Mouse (Mus musculus) ovary, postnatal 36 days (tissue): ENCODE results near the gene Ryr1.
"Not testable (repeated sequence)": the region's sequence is repeated elsewhere in the genome, so short reads cannot be mapped to it uniquely, and the experiment has no call there.

Experiments
- DNase-seq: peaks from one replicate; pipeline ENCODE4 v3.0.0; 2022; ENCODE audit warnings: low spot score, mixed read lengths

Ryr1 gene

DNA sequence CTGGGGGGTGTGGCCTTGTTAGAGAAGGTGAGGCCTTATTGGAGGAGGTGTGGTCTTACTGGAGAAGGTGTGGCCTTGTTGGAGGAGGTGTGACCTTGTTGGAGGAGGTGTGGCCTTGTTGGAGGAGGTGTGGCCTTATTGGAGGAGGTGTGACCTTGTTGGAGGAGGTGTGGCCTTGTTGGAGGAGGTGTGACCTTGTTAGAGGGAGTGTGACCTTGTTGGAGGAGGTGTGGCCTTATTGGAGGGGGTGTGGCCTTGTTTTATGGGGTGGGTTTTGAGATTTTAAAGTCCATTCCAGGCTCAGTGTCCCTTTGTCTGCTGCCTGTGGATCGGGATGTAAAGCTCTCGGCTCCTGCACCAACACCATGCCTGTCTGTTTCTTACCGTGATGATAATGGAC, 40.6 kb downstream of the Ryr1 start:
- no peak for DNase-seq

DNA sequence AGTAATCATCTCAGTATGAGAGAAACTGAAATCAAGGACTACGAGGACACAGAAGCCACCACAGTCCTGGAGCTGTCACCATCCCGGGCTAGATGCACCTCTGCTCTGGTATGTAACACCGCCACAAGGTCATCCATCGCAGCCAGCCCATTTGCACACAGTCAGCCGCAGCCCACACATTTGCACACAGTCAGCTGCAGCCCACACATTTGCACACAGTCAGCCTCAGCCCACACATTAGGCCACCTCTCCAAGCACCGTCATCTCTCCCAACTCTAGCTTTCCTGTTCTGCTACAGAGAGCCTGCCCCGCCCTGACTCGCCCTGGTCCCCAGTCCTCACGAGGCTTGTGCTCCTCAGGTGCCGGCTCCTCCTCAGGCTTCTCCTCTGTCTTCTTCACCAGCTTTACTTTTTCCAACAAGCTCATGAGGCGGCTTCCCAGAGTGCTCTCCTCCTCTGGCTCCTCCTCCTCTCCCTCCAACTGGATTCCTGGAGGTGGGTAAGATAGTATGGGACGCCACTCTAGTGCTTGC, 45.5 kb downstream of the Ryr1 start:
- no peak for DNase-seq

DNA sequence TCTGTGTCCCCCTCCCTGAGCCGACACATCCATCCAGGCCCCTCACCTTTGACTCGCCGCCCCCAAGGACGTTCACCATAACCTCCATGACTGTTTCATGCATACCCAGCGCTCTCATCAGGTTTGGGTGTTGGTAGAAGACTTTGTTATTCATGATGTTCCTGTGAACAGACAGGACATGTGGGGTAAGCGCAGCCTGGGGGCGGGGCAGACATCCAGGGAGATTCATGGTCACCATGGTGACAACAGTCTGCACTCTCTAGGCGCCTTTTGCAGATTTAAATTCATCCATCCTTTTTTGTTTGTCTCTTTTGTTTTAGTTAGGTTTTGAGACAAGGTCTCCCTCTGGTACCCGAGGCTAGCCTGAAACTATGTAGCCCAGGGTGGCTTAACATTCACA, 48.0 kb downstream of the Ryr1 start:
- no peak for DNase-seq

DNA sequence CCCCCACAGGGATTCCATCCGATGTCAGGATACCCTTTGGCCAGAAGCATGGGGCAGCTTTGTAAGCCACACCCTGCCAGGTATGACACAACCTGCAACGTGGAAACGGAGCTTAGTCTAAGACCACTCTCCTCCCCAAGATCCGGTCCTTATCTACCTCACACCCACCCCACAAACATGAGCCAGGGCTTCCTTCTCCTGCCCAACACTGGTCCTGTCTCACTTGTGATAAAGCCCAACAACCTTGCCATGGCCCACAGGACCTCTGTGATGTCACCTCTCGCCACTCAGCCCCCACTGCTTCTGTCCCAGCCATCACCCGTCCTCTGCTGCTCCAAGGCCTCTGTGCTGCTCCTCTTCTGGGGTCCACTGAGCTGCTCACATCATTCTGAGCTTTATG, 49.8 kb downstream of the Ryr1 start:
- no peak for DNase-seq

DNA sequence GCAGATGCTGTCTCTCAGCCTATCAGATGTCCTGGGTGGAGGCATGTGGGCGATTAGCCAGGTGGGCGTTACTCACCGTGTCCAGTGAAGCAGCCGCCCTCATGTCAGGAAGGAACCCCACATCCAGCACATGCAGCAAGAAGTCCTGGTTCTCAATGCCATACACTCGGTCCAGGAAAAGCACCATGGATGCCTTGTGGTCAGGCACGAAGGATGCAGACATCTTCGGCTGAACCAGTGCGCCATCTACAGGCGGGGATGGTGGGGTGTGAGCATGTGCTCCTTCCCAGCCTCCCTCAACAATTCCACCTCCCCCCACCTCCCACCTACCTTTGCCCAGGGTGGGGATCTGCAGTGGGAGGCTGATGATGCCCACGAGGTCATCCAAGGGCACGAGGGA, 52.3 kb downstream of the Ryr1 start:
- no peak for DNase-seq

DNA sequence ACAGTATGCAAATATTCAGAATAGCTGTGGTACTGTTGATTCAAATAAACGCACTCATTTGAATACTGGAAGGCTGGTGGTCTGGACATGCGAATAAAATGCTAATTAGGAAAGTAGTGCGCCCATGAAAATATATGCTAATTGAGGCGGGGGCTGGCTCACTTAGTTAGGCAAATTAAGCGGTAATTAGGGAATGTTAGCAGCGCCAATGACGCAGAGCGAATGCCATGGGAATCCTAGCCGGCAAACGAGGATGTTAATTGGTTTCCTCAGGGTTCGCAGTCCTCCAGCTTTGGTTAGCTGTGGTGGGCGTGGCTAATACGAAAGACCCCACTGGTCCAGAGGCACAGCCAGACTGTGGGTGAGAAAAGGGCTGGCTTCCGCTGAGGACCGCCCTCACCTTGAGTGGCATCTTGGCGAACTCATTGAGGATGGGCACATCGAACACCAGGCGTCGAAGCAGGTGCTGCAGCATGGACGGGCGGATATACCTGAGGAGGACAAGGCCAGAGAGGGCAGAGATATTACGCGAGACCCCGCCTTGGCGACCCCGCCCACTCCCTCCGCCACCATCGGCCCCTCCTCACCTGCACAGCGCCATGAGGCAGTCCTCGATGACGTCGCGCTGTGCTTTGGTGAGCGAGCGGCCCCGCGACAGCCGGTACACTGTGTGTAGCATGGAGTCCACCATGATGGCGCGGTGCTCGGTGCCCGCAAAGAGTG, 53.6 kb downstream of the Ryr1 start:
- no peak for DNase-seq

DNA sequence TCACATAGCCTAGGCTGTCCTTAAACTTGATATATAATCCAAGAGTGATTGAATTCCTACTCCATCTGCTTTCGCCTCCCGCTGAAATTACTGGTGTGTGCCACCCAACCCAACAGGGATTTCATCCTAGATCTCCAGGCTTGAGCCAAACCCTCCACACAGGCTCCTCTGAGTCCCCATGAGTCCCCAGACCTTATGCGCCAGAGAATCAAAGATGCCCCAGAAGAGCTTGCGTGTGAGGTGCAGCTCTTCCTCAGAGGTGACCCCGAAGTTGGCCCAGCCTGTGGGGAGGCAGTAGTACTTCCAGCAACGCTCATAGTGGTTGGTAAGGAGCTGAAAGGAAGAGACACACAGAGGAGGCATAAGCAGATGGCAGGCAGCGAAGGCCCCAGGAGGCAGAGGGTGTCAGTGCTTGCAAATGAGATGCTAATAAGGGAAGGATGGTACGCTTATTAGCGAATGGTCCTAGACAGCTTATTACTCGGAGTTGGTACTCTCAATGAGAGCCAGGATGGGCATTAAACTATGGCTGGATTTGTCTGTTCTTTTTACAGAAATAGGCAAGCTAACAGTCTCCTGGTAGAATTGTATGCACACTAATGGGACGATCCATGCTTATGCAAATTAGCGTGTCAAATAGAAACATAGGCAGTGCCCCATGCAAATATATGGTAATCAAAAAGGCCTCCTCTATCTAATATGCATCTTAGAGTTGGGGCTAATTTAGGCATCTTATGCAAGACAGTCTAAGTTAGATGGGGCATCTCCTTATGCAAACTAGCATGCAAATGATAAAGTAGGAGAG, 54.4 kb downstream of the Ryr1 start:
- no peak for DNase-seq

DNA sequence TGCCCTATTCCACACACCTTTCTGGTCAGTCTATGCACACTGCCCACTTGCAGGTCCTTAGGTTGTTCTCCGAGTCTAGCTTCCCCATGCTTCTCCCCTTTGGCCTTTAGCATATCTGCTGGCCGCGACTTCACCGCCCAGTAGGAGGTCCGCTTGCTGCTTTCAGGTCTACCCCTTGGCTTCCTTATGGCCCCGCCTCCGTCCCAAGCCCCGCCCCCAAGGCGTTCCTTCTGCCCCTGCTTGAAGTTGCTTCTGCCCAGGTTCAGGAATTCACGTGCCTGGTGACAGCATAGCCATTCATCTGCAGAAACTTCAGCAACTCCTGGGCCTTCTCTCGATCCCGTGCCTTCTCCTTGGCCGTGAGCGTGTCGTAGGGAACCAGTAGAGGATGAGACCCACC, 57.2 kb downstream of the Ryr1 start:
- DNase-seq: peak; percentile 22

DNA sequence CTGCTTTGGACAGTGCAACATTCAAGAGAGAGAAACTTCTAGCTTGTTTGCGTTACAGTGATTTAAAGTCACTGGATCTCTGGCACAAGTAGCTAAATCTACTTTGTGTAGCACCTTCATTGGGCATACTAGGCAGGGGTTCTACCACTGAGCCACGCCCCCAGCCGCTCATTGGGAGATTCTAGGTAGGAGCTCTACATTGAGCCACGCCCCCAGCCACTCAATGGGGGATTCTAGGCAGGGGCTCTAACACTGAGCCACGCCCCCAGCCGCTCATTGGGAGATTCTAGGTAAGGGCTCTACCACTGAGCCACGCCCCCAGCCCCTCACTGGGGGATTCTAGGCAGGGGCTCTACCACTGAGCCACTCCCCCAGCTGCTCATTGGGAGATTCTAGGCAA, 61.5 kb downstream of the Ryr1 start:
- DNase-seq: not testable (repeated sequence)

DNA sequence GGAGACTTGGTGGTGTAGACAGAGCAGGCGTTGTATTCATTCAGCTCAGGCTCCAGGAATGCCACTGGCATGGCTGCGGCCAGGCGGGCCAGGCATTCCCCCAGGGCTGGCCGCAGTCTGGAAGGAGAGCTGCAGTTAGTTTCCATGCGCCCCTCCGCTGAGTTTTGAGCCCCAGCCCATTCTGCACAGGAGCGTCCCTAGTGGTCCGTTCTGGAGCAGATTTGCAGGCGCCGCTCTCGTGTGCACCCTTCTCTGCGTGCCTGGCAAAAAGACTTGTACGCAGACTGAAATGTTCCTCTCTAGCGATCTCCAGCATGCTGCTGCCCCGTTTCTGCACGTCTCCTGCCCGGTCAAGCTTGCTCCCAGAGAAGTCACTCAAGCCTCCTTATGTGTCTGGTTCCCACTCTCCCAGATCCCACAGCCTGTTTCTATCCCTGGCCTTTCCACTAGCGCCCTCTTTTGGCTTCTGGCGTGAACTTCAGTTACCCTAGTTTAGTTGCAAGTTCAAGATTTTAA, 63.4 kb downstream of the Ryr1 start:
- no peak for DNase-seq

DNA sequence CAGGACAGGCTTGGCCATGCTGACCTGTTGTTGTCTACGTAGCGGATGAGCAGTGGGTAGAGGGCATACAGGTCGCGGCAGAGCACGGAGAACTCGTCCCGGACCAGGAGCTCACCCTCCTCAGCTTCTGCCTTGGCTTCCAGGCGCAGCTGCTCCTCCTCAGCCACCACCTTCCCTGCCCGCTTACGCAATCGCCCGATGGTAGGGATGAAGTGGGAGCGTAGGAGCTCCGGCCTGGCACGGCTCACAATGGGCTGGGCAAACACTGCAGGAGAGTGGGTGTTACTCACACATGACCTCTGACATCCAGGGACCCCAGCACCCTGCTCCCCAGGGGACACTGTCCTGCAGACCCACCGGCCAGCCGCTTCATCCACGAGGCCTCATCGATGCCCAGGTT, 65.5 kb downstream of the Ryr1 start:
- DNase-seq: no peak

DNA sequence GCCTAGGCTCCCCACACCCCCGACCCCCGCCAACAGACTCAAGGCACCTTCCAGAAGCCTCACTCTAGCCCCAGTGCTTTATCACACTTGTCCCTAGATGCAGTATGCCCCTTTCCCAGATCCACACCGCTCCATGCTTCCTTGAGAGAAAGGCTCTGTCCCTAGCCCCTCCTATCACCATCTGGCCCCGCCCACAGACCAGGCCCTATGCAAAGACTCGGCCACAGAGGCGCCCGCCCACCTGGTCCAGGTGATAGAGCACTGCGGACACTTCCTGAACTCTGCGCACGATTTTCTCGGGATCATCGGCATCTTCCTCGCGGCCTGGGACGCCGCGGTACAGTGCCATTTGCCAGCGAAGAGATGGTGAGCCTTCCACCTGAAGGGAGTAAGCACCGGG, 72.2 kb downstream of the Ryr1 start:
- no peak for DNase-seq

DNA sequence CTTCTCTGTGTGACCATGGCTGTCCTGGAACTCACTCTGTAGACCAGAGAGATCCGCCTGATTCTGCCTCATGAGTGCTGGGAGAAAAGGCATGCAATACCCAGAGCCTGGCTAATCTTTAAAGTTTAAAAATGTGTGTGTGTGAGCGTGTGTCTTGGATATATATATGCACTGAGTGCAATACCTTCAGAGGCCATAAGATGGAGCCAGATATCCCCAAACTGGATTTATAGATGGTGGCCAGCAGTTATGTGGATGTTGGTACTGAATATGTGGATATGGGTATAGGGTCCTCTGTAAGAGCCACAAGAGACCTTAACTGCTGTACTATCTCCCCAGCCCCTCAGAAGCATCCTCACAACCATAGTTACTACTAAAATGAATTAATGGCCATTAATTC, 74.2 kb downstream of the Ryr1 start:
- DNase-seq: no peak

DNA sequence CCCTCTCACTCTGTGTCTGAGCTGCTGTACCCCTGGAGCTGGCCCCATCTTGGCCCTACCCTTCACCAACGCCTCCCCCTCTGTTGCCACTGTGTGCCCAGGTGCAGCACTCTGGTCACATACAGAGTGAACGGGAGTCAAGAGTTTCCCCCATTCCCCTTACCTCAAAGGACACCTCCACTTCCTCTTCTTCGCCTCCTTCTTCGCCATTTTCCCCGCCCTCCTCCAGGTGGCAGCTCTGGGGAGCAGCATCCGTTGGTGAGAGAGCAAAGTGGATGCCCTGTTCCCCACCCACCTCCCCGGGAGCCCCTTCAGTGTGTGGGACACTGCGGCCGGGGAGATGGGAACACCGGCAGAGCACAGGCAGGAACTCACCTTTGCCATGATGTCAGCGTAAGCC, 76.4 kb downstream of the Ryr1 start:
- DNase-seq: no peak

DNA sequence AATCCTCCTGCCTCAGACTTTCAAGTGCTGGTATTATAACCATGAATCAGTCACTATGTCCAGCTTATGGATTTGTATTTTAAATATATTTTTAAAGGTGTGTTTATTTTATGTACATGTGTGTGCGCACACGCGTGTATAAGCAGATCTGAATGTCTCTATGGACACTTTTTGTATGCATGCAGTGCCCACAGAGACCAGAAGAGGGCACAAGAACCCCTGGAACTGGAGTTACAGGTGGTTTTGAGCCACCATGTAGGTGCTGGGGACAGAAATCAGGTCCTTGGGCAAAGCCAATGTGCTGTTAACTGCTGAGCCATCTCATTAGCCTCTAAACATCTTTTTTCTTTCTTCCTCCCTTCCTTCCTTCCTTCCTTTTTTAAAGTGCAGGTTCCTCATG, 76.9 kb downstream of the Ryr1 start:
- no peak for DNase-seq

DNA sequence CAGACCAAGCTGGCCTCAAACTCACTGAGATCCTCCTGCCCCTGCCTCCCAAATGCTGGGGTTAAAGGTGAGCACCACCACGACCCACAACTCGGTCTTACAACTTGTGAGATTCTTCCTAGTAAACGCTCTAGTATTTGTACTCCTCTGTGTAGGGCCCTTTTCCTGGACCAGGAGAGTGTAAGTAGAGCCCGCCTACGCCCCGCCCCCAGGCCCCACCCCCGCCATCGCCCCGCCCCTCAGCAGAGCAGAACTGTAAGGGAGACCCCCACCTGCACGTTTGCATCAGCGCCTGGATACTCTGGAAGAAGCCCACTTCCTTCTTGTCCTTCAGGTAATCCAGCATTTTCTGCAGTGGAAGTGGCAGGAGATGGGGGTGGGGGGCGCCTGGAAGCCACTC, 78.4 kb downstream of the Ryr1 start:
- no peak for DNase-seq

DNA sequence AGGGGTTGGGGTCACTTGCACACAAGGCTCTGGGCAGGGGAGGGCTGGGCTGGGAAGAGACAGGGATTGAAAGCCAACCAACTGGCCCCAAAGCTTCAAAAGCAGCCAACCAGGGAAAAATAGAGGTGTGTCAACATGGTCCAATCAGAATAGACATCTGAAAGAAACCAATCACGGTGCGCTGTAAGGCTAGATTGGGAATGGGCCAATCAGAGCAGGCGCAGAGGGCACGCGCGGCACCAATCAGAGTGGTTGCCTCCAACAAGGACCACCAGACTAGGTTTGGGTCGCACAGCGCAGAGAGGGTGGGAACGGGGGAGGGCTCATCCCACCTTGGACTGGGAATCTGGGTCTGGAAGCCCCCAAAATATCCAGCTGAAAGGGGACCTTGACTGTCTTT, 80.7 kb downstream of the Ryr1 start:
- DNase-seq: no peak

DNA sequence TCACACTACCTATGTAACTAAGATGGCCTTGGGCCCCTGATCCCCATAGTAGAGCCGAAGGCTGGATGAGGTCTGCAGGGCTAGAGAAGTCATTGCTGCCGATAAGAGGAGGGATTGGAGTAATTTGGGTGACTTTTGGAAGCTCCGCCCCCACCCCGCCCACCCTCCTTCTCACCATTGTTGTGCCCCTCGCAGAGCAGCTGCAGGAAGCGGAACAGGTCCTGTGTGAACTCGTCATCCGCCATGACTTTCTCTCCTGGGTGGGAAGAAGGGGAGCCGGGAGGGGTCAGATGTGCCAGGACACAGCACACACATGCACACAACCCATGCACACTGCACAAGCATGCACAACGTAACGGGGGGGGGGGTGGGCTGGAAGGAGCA, 81.3 kb downstream of the Ryr1 start:
- no peak for DNase-seq

DNA sequence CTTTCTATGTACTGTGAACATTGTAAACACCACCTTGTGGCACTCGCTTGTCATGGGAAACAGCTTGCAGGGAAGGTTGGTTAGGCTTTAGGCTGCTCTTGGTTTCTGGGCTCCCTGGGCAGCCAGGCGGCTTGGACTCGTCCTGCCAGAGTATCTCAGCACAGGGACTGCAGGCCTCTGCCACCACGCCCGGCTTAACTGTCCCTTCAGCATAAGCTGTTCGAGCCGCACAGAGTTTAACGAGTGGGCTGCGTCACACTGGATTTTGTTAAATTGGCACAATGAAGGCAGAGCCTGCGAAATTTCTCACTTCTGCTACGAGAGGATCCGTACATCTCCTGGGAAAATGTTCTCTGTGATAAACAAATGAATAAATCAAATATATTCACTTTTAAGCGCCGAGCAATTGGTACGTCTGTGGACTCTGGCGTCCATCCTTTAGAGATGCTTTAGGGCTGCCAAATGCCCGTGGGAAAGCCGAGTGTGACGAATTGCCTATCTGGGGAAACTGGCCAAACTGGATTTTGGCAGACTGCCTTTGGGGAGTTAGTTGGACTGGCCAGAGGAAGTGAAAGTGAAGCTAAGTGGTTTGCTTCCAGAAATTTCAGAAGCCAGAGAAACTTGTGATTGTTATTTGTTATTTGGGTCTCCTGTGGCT, 81.8 kb downstream of the Ryr1 start:
- peak; percentile 56 for DNase-seq

DNA sequence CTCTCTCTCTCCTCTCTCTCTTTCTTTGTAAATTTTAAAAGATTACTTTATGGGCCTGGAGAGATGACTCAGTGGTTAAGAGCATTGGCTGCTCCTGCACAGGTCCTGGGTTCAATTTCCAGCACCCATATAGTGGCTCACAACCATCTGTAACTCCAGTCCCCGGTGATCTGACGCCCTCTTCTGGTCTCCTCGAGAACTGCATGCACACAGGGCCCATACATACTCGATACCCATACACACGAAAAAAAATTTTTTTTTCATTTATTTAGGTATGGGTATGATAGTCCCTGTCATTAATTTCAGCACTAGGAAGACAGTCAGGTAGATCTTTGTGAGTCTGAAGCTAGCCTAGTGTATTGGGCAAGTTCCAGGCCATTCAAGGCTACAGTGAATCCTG, 83.8 kb downstream of the Ryr1 start:
- DNase-seq: no peak

DNA sequence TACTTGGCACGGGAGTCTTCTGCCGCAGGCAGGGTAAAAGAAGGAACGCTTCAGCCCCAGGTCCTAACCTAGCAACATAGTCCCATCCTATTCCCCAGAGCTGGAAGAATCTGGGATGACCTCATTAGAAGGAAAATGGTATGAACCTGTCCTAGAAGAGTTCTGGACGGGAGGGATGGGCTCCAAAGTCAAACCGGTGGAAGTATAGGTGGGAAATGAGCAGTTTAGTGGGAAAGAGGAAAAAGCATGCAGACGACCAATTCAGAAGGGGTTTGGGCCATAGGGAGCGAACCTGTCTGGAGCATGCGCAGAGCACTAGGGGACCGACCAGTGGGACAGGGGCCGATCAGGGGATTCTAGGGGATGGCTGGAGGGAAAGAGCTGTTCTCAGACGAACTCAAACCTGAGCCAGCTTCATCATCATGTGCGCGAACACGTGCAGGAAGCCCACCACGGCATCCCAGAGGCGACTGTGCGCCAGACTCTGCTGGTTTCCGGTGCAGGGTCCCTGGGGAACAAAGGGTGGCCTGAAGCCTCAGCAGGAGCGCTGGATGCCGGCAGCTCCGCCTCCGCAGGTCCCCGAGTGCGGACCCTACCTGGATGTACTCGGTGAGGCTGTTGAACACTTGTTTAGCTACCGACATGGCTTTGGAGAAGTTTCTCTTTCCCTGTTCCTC, 84.9 kb downstream of the Ryr1 start:
- no peak for DNase-seq

DNA sequence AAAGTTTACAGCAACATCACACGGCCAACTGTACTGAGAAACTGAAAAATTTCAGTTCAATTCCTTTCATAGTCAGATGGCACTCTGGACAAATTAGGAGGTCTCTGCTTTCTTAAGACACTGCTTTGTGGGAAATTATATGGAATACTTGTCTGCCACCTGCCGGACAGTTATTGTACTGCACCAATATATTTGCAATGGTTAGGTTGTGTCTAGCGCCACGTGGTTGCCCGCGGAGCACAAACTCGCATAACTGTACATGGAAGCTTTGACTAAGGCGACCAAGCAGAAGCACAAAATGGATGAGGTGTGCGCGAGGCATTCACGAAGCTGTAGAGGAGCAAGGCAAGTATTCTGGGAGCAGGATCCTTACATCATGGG, 85.4 kb downstream of the Ryr1 start:
- peak; percentile 68 for DNase-seq
